Mouse (Mus musculus): ENCODE results near the gene Hils1. TPM values are rescaled to one million over a fixed set of nuclear protein-coding genes. Genes with fewer than 3 reads are reported as not detected.

Gene Hils1
- polyA plus RNA-seq, 1 experiment from 2014 or later = 0.61 TPM

GRCm38 (mm10) chr11:95000548-95000947, 33.2 kb downstream of the Hils1 start:
- no peak for DNase-seq (ENCODE audit: low spot score)
- H3K27me3 ChIP-seq (replicated peaks; ENCODE audit: control insufficient read depth, insufficient read depth, low read length) = no peaks in the 10 kb centered on the region
- no peak overlapping the region for H3K4me3 ChIP-seq (ENCODE audit: low read depth, low read length)
- H3K4me1 ChIP-seq (ENCODE audit: control insufficient read depth, insufficient read depth, low read length) = peaks cover 3% of the 10 kb centered on the region
- no peak overlapping the region for H3K9ac ChIP-seq (ENCODE audit: low read depth, low read length)
- no peak for ATAC-seq (ENCODE audit: low read depth)
- no peak overlapping the region for H3K4me2 ChIP-seq (ENCODE audit: low read depth, low read length)
- 39% methylated on average over 4 of the region's 4 CpGs for WGBS
- H3K9me3 ChIP-seq (ENCODE audit: control insufficient read depth, low read length) = no peaks in the 10 kb centered on the region
- H3K27ac ChIP-seq (replicated peaks; ENCODE audit: low read depth, low read length) = 0 out of 2 replicates have a peak overlapping the region, but pooled peaks have one; percentile 16
- peaks cover 94% of the 10 kb centered on the region for H3K36me3 ChIP-seq (ENCODE audit: control insufficient read depth, insufficient read depth, low read length)

GRCm38 (mm10) chr11:95001058-95001457, 33.7 kb downstream of the Hils1 start:
- WGBS = 4% methylated on average over 8 of the region's 8 CpGs
- DNase-seq (ENCODE audit: low spot score) (peak; percentile 85), ATAC-seq (ENCODE audit: low read depth) (peak; percentile 50; the same call in 1 of the 2 replicates)
- no peak overlapping the region for H3K4me3 ChIP-seq (ENCODE audit: low read depth, low read length)
- H3K4me2 ChIP-seq (ENCODE audit: low read depth, low read length) = no peak overlapping the region
- no peaks in the 10 kb centered on the region for H3K9me3 ChIP-seq (ENCODE audit: control insufficient read depth, low read length)
- no peak overlapping the region for H3K9ac ChIP-seq (ENCODE audit: low read depth, low read length)
- H3K27ac ChIP-seq (replicated peaks; ENCODE audit: low read depth, low read length) = 0 out of 2 replicates have a peak overlapping the region, but pooled peaks have one; percentile 16
- H3K36me3 ChIP-seq (ENCODE audit: control insufficient read depth, insufficient read depth, low read length) = peaks cover 97% of the 10 kb centered on the region
- peaks cover 2% of the 10 kb centered on the region; the same call in 1 of the 2 replicates for H3K4me1 ChIP-seq (ENCODE audit: control insufficient read depth, insufficient read depth, low read length)
- H3K27me3 ChIP-seq (replicated peaks; ENCODE audit: control insufficient read depth, insufficient read depth, low read length) = no peaks in the 10 kb centered on the region

GRCm38 (mm10) chr11:95001584-95002347, 34.4 kb downstream of the Hils1 start:
- Histone ChIP-seq H3K4me1 (ENCODE audit: control insufficient read depth, insufficient read depth, low read length) (peaks cover 5% of the 10 kb centered on the region; the same call in 1 of the 2 replicates), H3K27ac (replicated peaks; ENCODE audit: low read depth, low read length) (no peak overlapping the region), H3K9me3 (ENCODE audit: control insufficient read depth, low read length) (no peaks in the 10 kb centered on the region), H3K27me3 (replicated peaks; ENCODE audit: control insufficient read depth, insufficient read depth, low read length) (no peaks in the 10 kb centered on the region), H3K9ac (ENCODE audit: low read depth, low read length) (no peak overlapping the region), H3K36me3 (ENCODE audit: control insufficient read depth, insufficient read depth, low read length) (peaks cover 90% of the 10 kb centered on the region), H3K4me3 (ENCODE audit: low read depth, low read length) (no peak overlapping the region), H3K4me2 (ENCODE audit: low read depth, low read length) (no peak overlapping the region)
- DNase-seq (ENCODE audit: low spot score) = no peak
- WGBS = 88% methylated on average over 21 of the region's 21 CpGs
- no peak for ATAC-seq (ENCODE audit: low read depth)

- Histone ChIP-seq H3K27me3 (replicated peaks; ENCODE audit: control insufficient read depth, insufficient read depth, low read length) (no peaks in the 10 kb centered on the region), H3K4me2 (ENCODE audit: low read depth, low read length) (no peak overlapping the region), H3K4me1 (ENCODE audit: control insufficient read depth, insufficient read depth, low read length) (peaks cover 14% of the 10 kb centered on the region), H3K36me3 (ENCODE audit: control insufficient read depth, insufficient read depth, low read length) (peaks cover 81% of the 10 kb centered on the region), H3K4me3 (ENCODE audit: low read depth, low read length) (no peak overlapping the region), H3K9me3 (ENCODE audit: control insufficient read depth, low read length) (no peaks in the 10 kb centered on the region), H3K27ac (replicated peaks; ENCODE audit: low read depth, low read length) (no peak overlapping the region), H3K9ac (ENCODE audit: low read depth, low read length) (no peak overlapping the region)
- ATAC-seq (ENCODE audit: low read depth) (no peak), DNase-seq (ENCODE audit: low spot score) (no peak)
- 93% methylated on average over 8 of the region's 8 CpGs for WGBS
These were observed 35.3 kb downstream of the Hils1 start for GRCm38 (mm10) chr11:95002705-95003104.

GRCm38 (mm10) chr11:95004136-95004936, 36.9 kb downstream of the Hils1 start:
- no peak overlapping the region for H3K27ac ChIP-seq (replicated peaks; ENCODE audit: low read depth, low read length)
- no peaks in the 10 kb centered on the region for H3K27me3 ChIP-seq (replicated peaks; ENCODE audit: control insufficient read depth, insufficient read depth, low read length)
- peaks cover 24% of the 10 kb centered on the region for H3K4me1 ChIP-seq (ENCODE audit: control insufficient read depth, insufficient read depth, low read length)
- peaks cover 65% of the 10 kb centered on the region for H3K36me3 ChIP-seq (ENCODE audit: control insufficient read depth, insufficient read depth, low read length)
- no peak overlapping the region for H3K4me3 ChIP-seq (ENCODE audit: low read depth, low read length)
- no peak overlapping the region for H3K9ac ChIP-seq (ENCODE audit: low read depth, low read length)
- H3K4me2 ChIP-seq (ENCODE audit: low read depth, low read length) = no peak overlapping the region
- no peak for ATAC-seq (ENCODE audit: low read depth)
- H3K9me3 ChIP-seq (ENCODE audit: control insufficient read depth, low read length) = no peaks in the 10 kb centered on the region
- DNase-seq (ENCODE audit: low spot score) = no peak
- 92% methylated on average over 12 of the region's 12 CpGs for WGBS

- ATAC-seq (ENCODE audit: low read depth) = no peak
- peaks cover 25% of the 10 kb centered on the region for H3K4me1 ChIP-seq (ENCODE audit: control insufficient read depth, insufficient read depth, low read length)
- no peak for DNase-seq (ENCODE audit: low spot score)
- no peak overlapping the region for H3K4me3 ChIP-seq (ENCODE audit: low read depth, low read length)
- H3K9ac ChIP-seq (ENCODE audit: low read depth, low read length) = no peak overlapping the region
- H3K4me2 ChIP-seq (ENCODE audit: low read depth, low read length) = no peak overlapping the region
- H3K9me3 ChIP-seq (ENCODE audit: control insufficient read depth, low read length) = no peaks in the 10 kb centered on the region
- H3K27me3 ChIP-seq (replicated peaks; ENCODE audit: control insufficient read depth, insufficient read depth, low read length) = no peaks in the 10 kb centered on the region
- WGBS = 50% methylated on average over 6 of the region's 6 CpGs
- no peak overlapping the region for H3K27ac ChIP-seq (replicated peaks; ENCODE audit: low read depth, low read length)
- H3K36me3 ChIP-seq (ENCODE audit: control insufficient read depth, insufficient read depth, low read length) = peaks cover 60% of the 10 kb centered on the region
These were observed 37.5 kb downstream of the Hils1 start for GRCm38 (mm10) chr11:95004937-95005198.

DNA sequence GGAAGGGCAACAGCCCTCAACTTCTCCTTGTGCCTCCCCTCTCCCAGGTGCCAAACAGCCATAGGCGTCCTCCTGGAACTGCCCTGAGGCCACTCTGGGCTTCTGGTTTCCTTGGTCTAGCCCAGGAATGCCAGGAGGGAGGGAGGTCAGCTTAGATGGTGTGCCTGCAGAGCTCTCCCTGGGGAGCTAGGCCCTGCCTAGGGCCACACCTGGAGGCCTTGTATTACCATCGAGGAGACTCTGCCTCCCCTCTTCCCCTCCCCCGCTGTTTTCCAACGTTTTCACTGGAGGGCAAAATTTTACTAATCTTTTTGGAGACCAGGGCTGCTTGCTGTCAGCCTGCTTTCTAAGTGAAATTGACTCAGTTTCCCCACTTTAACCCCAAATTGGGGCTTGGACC, 38.6 kb downstream of the Hils1 start:
- DNase-seq (ENCODE audit: low spot score) (no peak), ATAC-seq (ENCODE audit: low read depth) (no peak)
- Histone ChIP-seq H3K27me3 (replicated peaks; ENCODE audit: control insufficient read depth, insufficient read depth, low read length) (no peaks in the 10 kb centered on the region), H3K4me3 (ENCODE audit: low read depth, low read length) (peak overlapping the region; percentile 35), H3K27ac (replicated peaks; ENCODE audit: low read depth, low read length) (peak overlapping the region; percentile 77), H3K4me1 (ENCODE audit: control insufficient read depth, insufficient read depth, low read length) (peaks cover 25% of the 10 kb centered on the region), H3K9me3 (ENCODE audit: control insufficient read depth, low read length) (no peaks in the 10 kb centered on the region), H3K36me3 (ENCODE audit: control insufficient read depth, insufficient read depth, low read length) (peaks cover 48% of the 10 kb centered on the region), H3K9ac (ENCODE audit: low read depth, low read length) (0 out of 2 replicates have a peak overlapping the region, but pooled peaks have one; percentile 60), H3K4me2 (ENCODE audit: low read depth, low read length) (peak overlapping the region; percentile 82)
- WGBS = 0% methylated on average over 1 of the region's 4 CpGs

- ATAC-seq (ENCODE audit: low read depth) = peak; percentile 41
- WGBS = 1% methylated on average over 27 of the region's 27 CpGs
- H3K36me3 ChIP-seq (ENCODE audit: control insufficient read depth, insufficient read depth, low read length) = peaks cover 42% of the 10 kb centered on the region
These were observed 39.3 kb downstream of the Hils1 start for GRCm38 (mm10) chr11:95006525-95007219.

More at GRCm38 (mm10) chr11:95006525-95007219, 39.3 kb downstream of the Hils1 start:
- H3K4me1 ChIP-seq (ENCODE audit: control insufficient read depth, insufficient read depth, low read length) = peaks cover 29% of the 10 kb centered on the region
- peak overlapping the region; percentile 82 for H3K4me2 ChIP-seq (ENCODE audit: low read depth, low read length)
- peak overlapping the region; percentile 60 for H3K9ac ChIP-seq (ENCODE audit: low read depth, low read length)
- peak overlapping the region; percentile 35 for H3K4me3 ChIP-seq (ENCODE audit: low read depth, low read length)
- no peaks in the 10 kb centered on the region for H3K9me3 ChIP-seq (ENCODE audit: control insufficient read depth, low read length)
- peak; percentile 91 for DNase-seq (ENCODE audit: low spot score)
- H3K27me3 ChIP-seq (replicated peaks; ENCODE audit: control insufficient read depth, insufficient read depth, low read length) = no peaks in the 10 kb centered on the region
- H3K27ac ChIP-seq (replicated peaks; ENCODE audit: low read depth, low read length) = peak overlapping the region; percentile 77
